Mouse (Mus musculus): ENCODE measurements around the gene Foxp3.

GRCm38 (mm10) chrX:7524961-7525360 is 48.5 kb upstream of the Foxp3 start:
- TF ChIP-seq CTCF (IDR thresholded peaks at IDR 0.05; ENCODE audit: low read depth) = no peak
- no peak for TF ChIP-seq EP300 (IDR thresholded peaks at IDR 0.05; ENCODE audit: low read depth)

Measured in liver, postnatal 0 days (tissue).